Mouse (Mus musculus) embryonic facial prominence, embryonic 10.5 days (tissue): ENCODE measurements around the gene Tpd52l2. TPM values are rescaled to one million over a fixed set of nuclear protein-coding genes. Genes with fewer than 3 reads are reported as not detected.

Source experiments
- polyA plus RNA-seq: library from polyadenylated mRNA; unstranded; fragments of >200 nt; fragmentation: Nextera tagmentation; extraction: Ambion mirVana; gene quantifications from 2 replicates; pipeline ENCODE4 v1.2.1, GENCODE M21; 2016

The Tpd52l2 gene
- polyA plus RNA-seq, 1 experiment from 2014 or later = 173 TPM

Other genes starting within 250 kb of the Tpd52l2 start
- gene Gmeb2, start 209.1 kb upstream of the Tpd52l2 start, polyA plus RNA-seq = 18.7 and 20.2 TPM in 2 replicates
- 47.9 and 53.7 TPM in 2 replicates for gene Stmn3, start 182.6 kb upstream of the Tpd52l2 start, polyA plus RNA-seq
- 72.4 and 74.1 TPM in 2 replicates for gene Rtel1, start 177.4 kb upstream of the Tpd52l2 start, polyA plus RNA-seq
- 46.9 and 51.8 TPM in 2 replicates for gene Zgpat, start 132.2 kb upstream of the Tpd52l2 start, polyA plus RNA-seq
- gene Arfrp1, start 131.7 kb upstream of the Tpd52l2 start, polyA plus RNA-seq = 74.0 and 74.4 TPM in 2 replicates
- 25.7 and 30.7 TPM in 2 replicates for gene Lime1, start 117.1 kb upstream of the Tpd52l2 start, polyA plus RNA-seq
- gene Zbtb46, start 37.7 kb upstream of the Tpd52l2 start, polyA plus RNA-seq = 16.4 and 20.1 TPM in 2 replicates
- gene Abhd16b, start 3.9 kb upstream of the Tpd52l2 start, polyA plus RNA-seq = 0.11 and 0.16 TPM in 2 replicates
- gene Dnajc5, start 23.3 kb downstream of the Tpd52l2 start, polyA plus RNA-seq = 93.3 and 93.4 TPM in 2 replicates
- gene Uckl1, start 87.8 kb downstream of the Tpd52l2 start, polyA plus RNA-seq = 41.1 and 41.3 TPM in 2 replicates
- 77.2 and 82.6 TPM in 2 replicates for gene Prpf6, start 94.7 kb downstream of the Tpd52l2 start, polyA plus RNA-seq
- gene Zfp512b, start 95.7 kb downstream of the Tpd52l2 start, polyA plus RNA-seq = 56.0 and 59.1 TPM in 2 replicates
- 24.9 and 25.5 TPM in 2 replicates for gene Samd10, start 102.1 kb downstream of the Tpd52l2 start, polyA plus RNA-seq
- gene Gm29797, start 159.9 kb downstream of the Tpd52l2 start, polyA plus RNA-seq = 0.28 TPM in 1 of 2 replicates, not detected in the other
- gene Sox18, start 174.5 kb downstream of the Tpd52l2 start, polyA plus RNA-seq = 21.8 and 25.2 TPM in 2 replicates
- gene Tcea2, start 183.2 kb downstream of the Tpd52l2 start, polyA plus RNA-seq = 18.3 and 18.8 TPM in 2 replicates
- gene Rgs19, start 196.8 kb downstream of the Tpd52l2 start, polyA plus RNA-seq = 85.2 and 89.9 TPM in 2 replicates
- not detected in 2 replicates for gene Lkaaear1, start 201.3 kb downstream of the Tpd52l2 start, polyA plus RNA-seq
- 2.6 and 3.1 TPM in 2 replicates for gene Oprl1, start 217.9 kb downstream of the Tpd52l2 start, polyA plus RNA-seq